Mouse (Mus musculus): ENCODE measurements at regions not wholly inside any gene's neighbourhood (a gene's known extent, or its start where the extent isn't known, plus 50 kb on each side); places are given as distances from the start of the nearest gene placed in this dataset.

DNA sequence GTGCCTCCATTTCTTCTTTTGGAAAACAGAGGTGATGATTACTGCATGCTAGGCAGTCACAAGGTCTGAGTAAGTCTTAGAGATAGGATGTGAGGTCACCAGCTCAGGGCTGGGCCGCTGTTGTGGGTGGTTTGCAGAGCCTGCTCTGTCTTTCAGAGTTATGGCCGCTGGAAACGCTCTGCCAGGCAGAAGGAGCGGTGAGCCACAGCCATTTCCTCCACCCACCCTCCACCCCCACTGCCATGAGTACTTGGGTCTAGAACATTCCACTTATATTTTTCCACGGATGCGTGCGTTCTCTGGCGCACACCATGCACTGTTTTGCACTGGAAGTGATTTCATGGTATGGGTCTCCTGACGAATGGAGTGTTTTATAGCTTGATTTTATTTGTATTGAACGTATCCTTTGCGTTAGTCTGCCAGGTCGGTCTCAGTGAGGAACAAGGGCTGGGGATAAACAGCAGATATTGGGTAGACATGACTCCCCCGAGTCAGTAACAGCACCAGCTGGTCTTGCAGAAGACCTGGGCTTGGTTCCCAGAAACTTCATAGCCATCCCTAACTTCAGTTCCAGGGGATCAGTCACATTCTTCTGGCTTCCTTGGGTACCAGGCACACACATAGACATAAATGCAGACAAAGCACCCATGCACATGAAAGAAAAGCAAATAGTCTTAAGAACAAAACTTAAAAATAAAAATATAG lies 300.8 kb downstream of the Med13l start:
- no peak for TF ChIP-seq EP300 (IDR thresholded peaks at IDR 0.05; ENCODE audit: low read depth)
- no peak for TF ChIP-seq CTCF (IDR thresholded peaks at IDR 0.05; ENCODE audit: low read depth)
